Mouse (Mus musculus): ENCODE results near the gene Atg2b. TPM values are rescaled to one million over a fixed set of nuclear protein-coding genes. Genes with fewer than 3 reads are reported as not detected.

The Atg2b gene
- polyA plus RNA-seq, 1 experiment = 27.4 TPM

DNA sequence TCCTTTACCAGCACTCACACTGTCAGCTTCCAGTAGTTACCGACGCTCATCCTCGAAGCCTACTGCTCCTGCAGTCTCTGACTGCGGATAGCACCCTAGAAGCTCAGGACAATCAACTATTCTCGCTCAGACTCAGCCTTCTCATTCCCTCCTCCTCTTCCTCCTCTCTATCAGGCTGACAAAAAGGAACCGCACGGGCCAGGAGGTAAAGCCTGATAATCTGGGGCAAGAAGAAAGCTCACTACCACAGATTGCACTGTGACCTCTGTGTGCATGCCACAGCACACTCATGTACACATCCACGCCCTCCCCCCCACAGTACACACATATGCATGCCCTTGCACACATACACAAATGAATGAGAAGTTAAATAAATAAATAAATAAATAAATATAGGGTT, 8.7 kb downstream of the Atg2b start:
- H3K9me3 ChIP-seq (replicated peaks; ENCODE audit: control insufficient read depth, insufficient read depth, low read length, poor library complexity, severe bottlenecking) = no peaks in the 10 kb centered on the region

DNA sequence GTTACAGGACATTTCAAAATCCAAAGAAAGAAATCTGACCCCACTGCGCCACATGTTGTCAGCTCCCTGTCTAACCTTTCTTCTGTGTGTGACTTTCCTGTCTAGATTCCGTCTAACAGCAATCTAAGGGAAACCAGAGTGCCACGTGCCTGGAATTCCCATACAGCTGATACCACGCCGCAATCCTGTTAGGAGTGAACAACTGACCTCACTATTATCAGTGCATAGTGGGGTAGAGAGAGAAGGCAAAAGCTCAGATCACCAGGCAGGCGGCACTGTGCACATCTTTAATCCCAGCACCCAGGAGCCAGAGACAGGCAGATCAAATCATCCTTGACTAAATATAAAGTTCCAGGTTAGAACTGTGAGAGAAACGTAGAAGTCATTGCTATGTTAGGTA, 29.2 kb downstream of the Atg2b start:
- no peaks in the 10 kb centered on the region for H3K4me1 ChIP-seq (ENCODE audit: control insufficient read depth, insufficient read depth, low read length)
- TF ChIP-seq CTCF (IDR thresholded peaks at IDR 0.05; ENCODE audit: low read depth, low read length) = no peak
- no peak for TF ChIP-seq POLR2A (IDR thresholded peaks at IDR 0.05; ENCODE audit: insufficient read depth, low read length)
- no peaks in the 10 kb centered on the region for H3K9me3 ChIP-seq (replicated peaks; ENCODE audit: control insufficient read depth, insufficient read depth, low read length, poor library complexity, severe bottlenecking)
- peaks cover 33% of the 10 kb centered on the region for H3K36me3 ChIP-seq (ENCODE audit: control insufficient read depth, insufficient read depth, low read length, poor library complexity, severe bottlenecking)
- H3K4me3 ChIP-seq (ENCODE audit: low read depth, low read length) = no peak overlapping the region
- no peak overlapping the region for H3K9ac ChIP-seq (ENCODE audit: low read depth, poor library complexity, severe bottlenecking)
- H3K27ac ChIP-seq (ENCODE audit: insufficient read depth, low read length) = no peak overlapping the region
- H3K27me3 ChIP-seq (ENCODE audit: control insufficient read depth, insufficient read depth, low read length, poor library complexity, severe bottlenecking) = no peaks in the 10 kb centered on the region

More for the DNA sequence above, 8.7 kb downstream of the Atg2b start:
- Histone ChIP-seq H3K27me3 (ENCODE audit: control insufficient read depth, insufficient read depth, low read length, poor library complexity, severe bottlenecking) (no peaks in the 10 kb centered on the region), H3K4me3 (ENCODE audit: low read depth, low read length) (no peak overlapping the region), H3K4me1 (ENCODE audit: control insufficient read depth, insufficient read depth, low read length) (no peaks in the 10 kb centered on the region), H3K36me3 (ENCODE audit: control insufficient read depth, insufficient read depth, low read length, poor library complexity, severe bottlenecking) (peaks cover 4% of the 10 kb centered on the region), H3K9ac (ENCODE audit: low read depth, poor library complexity, severe bottlenecking) (no peak overlapping the region), H3K27ac (ENCODE audit: insufficient read depth, low read length) (no peak overlapping the region)
- TF ChIP-seq CTCF (IDR thresholded peaks at IDR 0.05; ENCODE audit: low read depth, low read length) = no peak
- no peak for TF ChIP-seq POLR2A (IDR thresholded peaks at IDR 0.05; ENCODE audit: insufficient read depth, low read length)
- no peak for TF ChIP-seq EP300 (IDR thresholded peaks at IDR 0.05; ENCODE audit: insufficient read depth, low read depth, low read length)

DNA sequence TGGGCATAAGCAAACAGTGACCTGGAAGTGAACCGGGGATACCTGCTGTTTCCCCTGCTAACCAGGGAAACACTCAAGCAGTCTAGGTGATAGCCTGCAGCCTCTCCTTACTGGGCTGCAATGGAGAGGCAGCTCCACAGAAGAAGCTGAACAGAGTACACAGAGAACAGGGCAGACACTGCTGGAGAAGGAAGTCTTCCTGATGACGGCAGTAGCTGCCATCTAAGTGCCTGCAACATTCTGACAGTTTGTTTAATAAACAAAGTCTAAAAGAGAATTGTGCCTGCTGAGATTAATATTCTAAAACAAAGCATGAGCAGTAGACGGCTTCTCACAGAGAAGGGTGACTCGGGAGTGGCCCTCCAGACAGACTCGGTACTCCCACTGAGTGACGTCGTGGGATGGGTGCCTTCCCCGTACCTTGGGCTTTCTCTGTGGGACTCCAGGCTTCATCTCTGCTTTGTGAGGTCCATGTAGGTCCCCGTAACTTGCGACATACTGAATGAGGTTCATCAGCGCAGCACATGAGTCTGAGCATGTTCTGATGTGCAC, 42.2 kb downstream of the Atg2b start:
- no peak for TF ChIP-seq EP300 (IDR thresholded peaks at IDR 0.05; ENCODE audit: insufficient read depth, low read depth, low read length)
- no peak for TF ChIP-seq CTCF (IDR thresholded peaks at IDR 0.05; ENCODE audit: low read depth, low read length)
- no peak for TF ChIP-seq POLR2A (IDR thresholded peaks at IDR 0.05; ENCODE audit: insufficient read depth, low read length)
- H3K27ac ChIP-seq (ENCODE audit: insufficient read depth, low read length) = no peak overlapping the region
- H3K4me3 ChIP-seq (ENCODE audit: low read depth, low read length) = no peak overlapping the region
- H3K4me1 ChIP-seq (ENCODE audit: control insufficient read depth, insufficient read depth, low read length) = no peaks in the 10 kb centered on the region
- no peak overlapping the region for H3K9ac ChIP-seq (ENCODE audit: low read depth, poor library complexity, severe bottlenecking)
- no peaks in the 10 kb centered on the region for H3K27me3 ChIP-seq (ENCODE audit: control insufficient read depth, insufficient read depth, low read length, poor library complexity, severe bottlenecking)
- no peaks in the 10 kb centered on the region for H3K9me3 ChIP-seq (replicated peaks; ENCODE audit: control insufficient read depth, insufficient read depth, low read length, poor library complexity, severe bottlenecking)
- H3K36me3 ChIP-seq (ENCODE audit: control insufficient read depth, insufficient read depth, low read length, poor library complexity, severe bottlenecking) = peaks cover 65% of the 10 kb centered on the region

DNA sequence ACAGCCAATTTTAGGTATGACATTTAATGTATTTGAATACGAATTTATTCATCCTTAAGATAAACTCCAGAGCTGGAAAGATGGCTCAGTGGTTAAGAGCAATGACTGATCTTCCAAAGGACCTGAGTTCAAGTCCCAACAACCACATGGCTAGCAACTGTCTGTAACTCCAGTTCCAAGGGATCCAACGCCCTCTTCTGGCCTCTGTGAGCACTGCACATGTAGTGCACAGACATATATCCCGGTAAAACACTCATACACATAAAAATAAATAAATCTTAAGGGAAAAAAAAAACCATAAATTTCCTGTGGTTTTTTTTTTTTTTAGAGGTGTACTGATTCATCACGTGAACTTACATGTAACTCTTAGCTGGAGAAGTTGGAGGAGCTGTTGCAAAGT, 47.5 kb downstream of the Atg2b start:
- no peaks in the 10 kb centered on the region for H3K4me1 ChIP-seq (ENCODE audit: control insufficient read depth, insufficient read depth, low read length)
- TF ChIP-seq EP300 (IDR thresholded peaks at IDR 0.05; ENCODE audit: insufficient read depth, low read depth, low read length) (no peak), POLR2A (IDR thresholded peaks at IDR 0.05; ENCODE audit: insufficient read depth, low read length) (no peak), CTCF (IDR thresholded peaks at IDR 0.05; ENCODE audit: low read depth, low read length) (peak; percentile 13)
- peaks cover 57% of the 10 kb centered on the region for H3K36me3 ChIP-seq (ENCODE audit: control insufficient read depth, insufficient read depth, low read length, poor library complexity, severe bottlenecking)

DNA sequence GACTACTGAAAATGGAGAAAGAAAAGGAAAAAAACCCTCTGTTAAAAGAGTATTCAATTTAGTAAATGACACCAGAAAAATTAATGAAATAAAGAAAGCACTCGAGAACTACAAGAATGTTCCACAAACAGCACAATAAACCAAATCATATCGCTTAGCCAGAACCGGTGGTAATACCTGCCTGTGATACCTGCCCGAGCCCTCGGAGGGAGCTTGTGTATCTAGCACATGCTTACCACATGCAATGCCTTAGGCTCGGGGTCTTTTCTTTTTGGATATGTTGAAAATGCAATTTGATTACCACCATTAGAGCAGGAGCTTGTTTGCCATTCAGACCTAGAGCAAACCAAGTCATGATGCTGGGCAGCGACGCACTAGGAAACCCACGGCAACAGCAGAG, 48.5 kb downstream of the Atg2b start:
- TF ChIP-seq EP300 (IDR thresholded peaks at IDR 0.05; ENCODE audit: insufficient read depth, low read depth, low read length) (no peak), POLR2A (IDR thresholded peaks at IDR 0.05; ENCODE audit: insufficient read depth, low read length) (no peak), CTCF (IDR thresholded peaks at IDR 0.05; ENCODE audit: low read depth, low read length) (no peak)
- H3K4me1 ChIP-seq (ENCODE audit: control insufficient read depth, insufficient read depth, low read length) = no peaks in the 10 kb centered on the region
- H3K9ac ChIP-seq (ENCODE audit: low read depth, poor library complexity, severe bottlenecking) = no peak overlapping the region
- H3K36me3 ChIP-seq (ENCODE audit: control insufficient read depth, insufficient read depth, low read length, poor library complexity, severe bottlenecking) = peaks cover 54% of the 10 kb centered on the region
- H3K27me3 ChIP-seq (ENCODE audit: control insufficient read depth, insufficient read depth, low read length, poor library complexity, severe bottlenecking) = no peaks in the 10 kb centered on the region
- H3K9me3 ChIP-seq (replicated peaks; ENCODE audit: control insufficient read depth, insufficient read depth, low read length, poor library complexity, severe bottlenecking) = no peaks in the 10 kb centered on the region
- H3K4me3 ChIP-seq (ENCODE audit: low read depth, low read length) = no peak overlapping the region
- H3K27ac ChIP-seq (ENCODE audit: insufficient read depth, low read length) = no peak overlapping the region

More for the DNA sequence above, 47.5 kb downstream of the Atg2b start:
- no peak overlapping the region for H3K9ac ChIP-seq (ENCODE audit: low read depth, poor library complexity, severe bottlenecking)
- no peak overlapping the region for H3K4me3 ChIP-seq (ENCODE audit: low read depth, low read length)
- H3K9me3 ChIP-seq (replicated peaks; ENCODE audit: control insufficient read depth, insufficient read depth, low read length, poor library complexity, severe bottlenecking) = no peaks in the 10 kb centered on the region
- no peak overlapping the region for H3K27ac ChIP-seq (ENCODE audit: insufficient read depth, low read length)
- no peaks in the 10 kb centered on the region for H3K27me3 ChIP-seq (ENCODE audit: control insufficient read depth, insufficient read depth, low read length, poor library complexity, severe bottlenecking)

DNA sequence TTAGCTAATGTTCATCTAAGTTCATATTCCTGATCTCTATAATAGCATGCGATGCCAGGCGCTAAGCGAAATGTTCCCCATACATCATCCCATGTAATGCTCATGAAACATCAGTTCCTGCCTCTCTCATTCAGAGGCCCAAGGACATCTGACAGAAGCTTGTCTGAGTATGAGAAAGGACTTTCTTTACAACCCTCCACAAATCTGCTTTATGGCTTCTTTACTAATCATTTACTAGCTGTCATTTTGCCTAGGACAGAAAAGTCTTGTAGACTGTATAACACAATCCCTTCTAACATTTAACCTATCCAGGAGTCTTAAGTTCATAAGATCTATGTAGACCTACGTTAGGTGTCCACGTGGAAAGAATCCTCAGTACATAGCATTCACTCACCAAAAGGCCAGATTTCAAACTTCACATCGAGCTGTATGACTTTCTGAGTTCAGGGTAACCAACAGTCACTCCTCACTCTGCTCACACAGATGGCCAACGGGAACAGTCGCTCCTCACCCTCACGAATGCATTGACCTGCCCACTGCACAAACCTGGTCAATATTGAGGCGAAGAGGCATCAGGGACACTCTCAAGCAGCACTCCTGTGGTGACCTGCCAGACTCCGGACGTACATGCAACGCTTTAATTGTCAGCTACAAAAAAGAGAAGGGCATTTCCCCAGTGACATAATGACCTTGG, 50.5 kb downstream of the Atg2b start:
- Histone ChIP-seq H3K36me3 (ENCODE audit: control insufficient read depth, insufficient read depth, low read length, poor library complexity, severe bottlenecking) (peaks cover 43% of the 10 kb centered on the region), H3K4me1 (ENCODE audit: control insufficient read depth, insufficient read depth, low read length) (no peaks in the 10 kb centered on the region), H3K4me3 (ENCODE audit: low read depth, low read length) (no peak overlapping the region), H3K27me3 (ENCODE audit: control insufficient read depth, insufficient read depth, low read length, poor library complexity, severe bottlenecking) (no peaks in the 10 kb centered on the region), H3K27ac (ENCODE audit: insufficient read depth, low read length) (no peak overlapping the region), H3K9me3 (replicated peaks; ENCODE audit: control insufficient read depth, insufficient read depth, low read length, poor library complexity, severe bottlenecking) (peaks cover 10% of the 10 kb centered on the region), H3K9ac (ENCODE audit: low read depth, poor library complexity, severe bottlenecking) (no peak overlapping the region)
- no peak for TF ChIP-seq CTCF (IDR thresholded peaks at IDR 0.05; ENCODE audit: low read depth, low read length)
- TF ChIP-seq POLR2A (IDR thresholded peaks at IDR 0.05; ENCODE audit: insufficient read depth, low read length) = no peak
- TF ChIP-seq EP300 (IDR thresholded peaks at IDR 0.05; ENCODE audit: insufficient read depth, low read depth, low read length) = no peak
